Mouse (Mus musculus) erythroid progenitor cell, adult 5-6 weeks (primary cell): ENCODE data around the gene Fbxl8. TPM values are rescaled to one million over a fixed set of nuclear protein-coding genes. Genes with fewer than 3 reads are reported as not detected.

ENCODE experiments used
- ATAC-seq: replicated peaks from 2 replicates; pipeline ENCODE4 v1.8.0; 2016; ENCODE audit warnings: moderate number of reproducible peaks, mild to moderate bottlenecking, moderate TSS enrichment, inconsistent platforms; ENCODE audit not compliant: poor library complexity, low FRiP score, severe bottlenecking
- total RNA-seq, 2 experiments: library from RNA; stranded (forward) in 1 of 2; stranded (reverse) in 1 of 2; fragments of 150-400 nt in 1 of 2; fragments of 186-747, 209-891 nt in 1 of 2; gene quantifications; 2 replicates each; pipeline versions ENCODE4 v1.2.3 to v1.2.4; 2015 to 2017; ENCODE audit warnings: low replicate concordance in 2 of 2

The Fbxl8 gene
- total RNA-seq, 2 experiments from 2014 or later: 0.08 to 2.5 TPM

GRCm38 (mm10) chr8:105254966-105255350 lies 9.5 kb upstream of the Fbxl8 start, which contains the start of gene B3gnt9:
Gene B3gnt9 (minus strand): TSS chr8:105255153.
- ATAC-seq: peak; percentile 74

- ATAC-seq: no peak
Measured at GRCm38 (mm10) chr8:105257318-105258114, 6.9 kb upstream of the Fbxl8 start.

GRCm38 (mm10) chr8:105258911-105259720 lies 5.3 kb upstream of the Fbxl8 start:
- ATAC-seq: no peak

- ATAC-seq: peak; percentile 59
Measured at GRCm38 (mm10) chr8:105259721-105260320, 4.6 kb upstream of the Fbxl8 start.

GRCm38 (mm10) chr8:105260371-105261099 lies 3.9 kb upstream of the Fbxl8 start:
- no peak for ATAC-seq

- no peak for ATAC-seq
Measured at GRCm38 (mm10) chr8:105261326-105261980, 3.0 kb upstream of the Fbxl8 start.

GRCm38 (mm10) chr8:105263244-105263912 lies 1.1 kb upstream of the Fbxl8 start:
- no peak for ATAC-seq

- ATAC-seq: no peak
Measured at GRCm38 (mm10) chr8:105265128-105265527, 680 bp downstream of the Fbxl8 start.

- no peak for ATAC-seq
Measured at GRCm38 (mm10) chr8:105266775-105267174, 2.3 kb downstream of the Fbxl8 start.

- ATAC-seq: no peak
Measured at GRCm38 (mm10) chr8:105268342-105269074, 4.1 kb downstream of the Fbxl8 start.

GRCm38 (mm10) chr8:105269075-105269458 lies 4.6 kb downstream of the Fbxl8 start:
- ATAC-seq: no peak

GRCm38 (mm10) chr8:105269461-105269947 lies 5.1 kb downstream of the Fbxl8 start, which contains the start of gene Hsf4:
Gene Hsf4 (plus strand): TSS chr8:105269801.
- ATAC-seq: no peak

- no peak for ATAC-seq
Measured at GRCm38 (mm10) chr8:105270101-105270915, 5.9 kb downstream of the Fbxl8 start.

GRCm38 (mm10) chr8:105270916-105271186 lies 6.4 kb downstream of the Fbxl8 start:
- ATAC-seq: no peak

- ATAC-seq: no peak
Measured at GRCm38 (mm10) chr8:105275387-105275786, 10.9 kb downstream of the Fbxl8 start.

GRCm38 (mm10) chr8:105275840-105276239 lies 11.4 kb downstream of the Fbxl8 start, which contains the start of gene Nol3:
Gene Nol3 (plus strand): TSS chr8:105276140.
- no peak for ATAC-seq
